In genomic region chr16:27387634-27388611, GRCm38 (mm10) we compare ENCODE assay signal across 8 mouse cellular contexts. TPM values are rescaled to one million over a fixed set of nuclear protein-coding genes. Genes with fewer than 3 reads are reported as not detected.
DNase-seq lines count a peak whose midpoint lies in the region; ATAC-seq lines count a peak whose summit lies in the region.

No protein-coding gene starts in this region.

- H3K4me1 ChIP-seq in heart, embryonic 14.5 days (ENCODE audit: control insufficient read depth in 2 of 2, insufficient read depth in 2 of 2, low read length in 2 of 2) = peaks cover 3 to 21% of the 10 kb centered on the region in 2 experiments; a peak in 3 of 4 replicates
- H3K4me1 ChIP-seq in stomach, embryonic 14.5 days (ENCODE audit: control insufficient read depth, insufficient read depth, low read length) = peaks cover 15% of the 10 kb centered on the region; the same call in 1 of the 2 replicates

- peak overlapping the region; percentile 92 to 93; a peak in 3 of 4 replicates for H3K4me3 ChIP-seq in heart, embryonic 14.5 days (ENCODE audit: control insufficient read depth in 1 of 2, insufficient read depth in 1 of 2, low read depth in 1 of 2, low read length in 2 of 2)
- peak overlapping the region; percentile 69 for H3K4me3 ChIP-seq in stomach, embryonic 14.5 days (ENCODE audit: low read depth, low read length)

- DNase-seq in adrenal gland, adult (ENCODE audit: inconsistent age in 2 of 2, low spot score in 1 of 2) = peak; percentile 12 to 55
- DNase-seq in adrenal gland, adult 8-10 months = no peak
- DNase-seq in brain, adult 2 months (ENCODE audit: low read depth, low spot score) = peak; percentile 42
- peak; percentile 50 to 75 for DNase-seq in kidney, postnatal 25 days
- DNase-seq in thymus, postnatal 36 days = no peak

- peak overlapping the region; percentile 60 for H3K4me2 ChIP-seq in heart, embryonic 14.5 days (ENCODE audit: low read length)
- peak overlapping the region; percentile 30 for H3K4me2 ChIP-seq in stomach, embryonic 14.5 days (replicated peaks; ENCODE audit: low read depth, low read length)

- no peaks in the 10 kb centered on the region for H3K27me3 ChIP-seq in heart, embryonic 14.5 days (ENCODE audit: control insufficient read depth, insufficient read depth, low read length)
- H3K27me3 ChIP-seq in stomach, embryonic 14.5 days (ENCODE audit: control insufficient read depth, insufficient read depth, low read length) = no peaks in the 10 kb centered on the region

- ATAC-seq in heart, embryonic 14.5 days (ENCODE audit: insufficient number of reproducible peaks, insufficient read depth, low FRiP score, low read depth) = no peak
- ATAC-seq in megakaryocyte progenitor cell, adult 5-6 weeks (replicated peaks; ENCODE audit: poor library complexity) = peak; percentile 53
- ATAC-seq in stomach, embryonic 14.5 days (ENCODE audit: insufficient number of reproducible peaks, insufficient read depth, low FRiP score, low read depth) = 0 out of 2 replicates have a peak, but pooled peaks have one; percentile 5

- peak overlapping the region; percentile 98 for H3K9ac ChIP-seq in heart, embryonic 14.5 days (ENCODE audit: low read length)
- H3K9ac ChIP-seq in stomach, embryonic 14.5 days (replicated peaks; ENCODE audit: low read depth, low read length) = no peak overlapping the region

- WGBS in heart, embryonic 14.5 days = 28% methylated on average over 12 of the region's 12 CpGs
- WGBS in stomach, embryonic 14.5 days = 42% methylated on average over 12 of the region's 12 CpGs

- H3K27ac ChIP-seq in heart, embryonic 14.5 days (replicated peaks in 1 of 2; ENCODE audit: control insufficient read depth in 1 of 2, insufficient read depth in 1 of 2, low read depth in 2 of 2, low read length in 2 of 2) = peak overlapping the region; percentile 60 to 96
- peak overlapping the region; percentile 96; the same call in 1 of the 2 replicates for H3K27ac ChIP-seq in stomach, embryonic 14.5 days (ENCODE audit: low read length)

- H3K9me3 ChIP-seq in heart, embryonic 14.5 days (ENCODE audit: control insufficient read depth, low read length) = no peaks in the 10 kb centered on the region
- no peaks in the 10 kb centered on the region for H3K9me3 ChIP-seq in stomach, embryonic 14.5 days (ENCODE audit: control insufficient read depth, low read depth, low read length)

- no peaks in the 10 kb centered on the region for H3K36me3 ChIP-seq in heart, embryonic 14.5 days (ENCODE audit: control insufficient read depth, insufficient read depth, low read length)
- no peaks in the 10 kb centered on the region for H3K36me3 ChIP-seq in stomach, embryonic 14.5 days (ENCODE audit: control insufficient read depth, insufficient read depth, low read length)

RNA-seq across cellular contexts. Expression of gene Ccdc50, which starts 0.7 kb away (rescaled TPM):
- total RNA-seq in adrenal gland, adult 8-10 months (2022) = 10 to 100 TPM; 65.1 to 90.3 (median 79.0) TPM
- 46.1 and 46.5 TPM in 2 replicates for polyA plus RNA-seq in heart, embryonic 14.5 days (2014; fragmentation: Nextera tagmentation; extraction: Ambion mirVana)
- total RNA-seq in megakaryocyte progenitor cell, adult 5-6 weeks (2015) = 129 and 143 TPM in 2 replicates
- total RNA-seq in megakaryocyte progenitor cell, adult 5-6 weeks (2017) = 77.9 and 146 TPM in 2 replicates
- polyA plus RNA-seq in stomach, embryonic 14.5 days (2014; fragmentation: Nextera tagmentation; extraction: Ambion mirVana) = 74.2 and 86.0 TPM in 2 replicates

RNA-seq across cellular contexts. Expression of gene Uts2b, which starts 17.9 kb away (rescaled TPM):
- not detected for total RNA-seq in adrenal gland, adult 8-10 months (2022)
- 22.2 and 27.1 TPM in 2 replicates for polyA plus RNA-seq in heart, embryonic 14.5 days (2014; fragmentation: Nextera tagmentation; extraction: Ambion mirVana)
- total RNA-seq in megakaryocyte progenitor cell, adult 5-6 weeks (2015) = not detected in 2 replicates
- not detected in 2 replicates for total RNA-seq in megakaryocyte progenitor cell, adult 5-6 weeks (2017)
- polyA plus RNA-seq in stomach, embryonic 14.5 days (2014; fragmentation: Nextera tagmentation; extraction: Ambion mirVana) = not detected in 2 replicates

Comparison
In these comparisons a context has a peak if more than half of its experiments do, and no peak if none do; other contexts are left out.
1. DNase-seq: peak in adrenal gland, adult (2 of 2), brain, adult 2 months (single experiment) and kidney, postnatal 25 days (2 of 2); none in adrenal gland, adult 8-10 months (single experiment) and thymus, postnatal 36 days (0 of 2).